Mouse (Mus musculus) embryonic facial prominence, embryonic 10.5 days (tissue): ENCODE results near the gene Gpr162. TPM values are rescaled to one million over a fixed set of nuclear protein-coding genes. Genes with fewer than 3 reads are reported as not detected.
"Not testable (repeated sequence)": the region's sequence is repeated elsewhere in the genome, so short reads cannot be mapped to it uniquely, and the experiment has no call there.

Experiments
- DNase-seq: peaks from one replicate; pipeline ENCODE4 v3.0.0-alpha.2; 2017; ENCODE audit warnings: low spot score
- H3K27ac ChIP-seq: fragments of 300-500 bp; sonication (generic); replicated peaks from 2 replicates; pipeline ENCODE4 v1.5.1; 2016; ENCODE audit warnings: mild to moderate bottlenecking
- H3K27me3 ChIP-seq: fragments of 300-500 bp; sonication (generic); replicated peaks from 2 replicates; pipeline ENCODE4 v1.6.1; 2016; ENCODE audit warnings: low read depth, mild to moderate bottlenecking; ENCODE audit not compliant: poor library complexity, severe bottlenecking
- H3K36me3 ChIP-seq: fragments of 300-500 bp; sonication (generic); replicated peaks from 2 replicates; pipeline ENCODE4 v1.6.1; 2016; ENCODE audit warnings: mild to moderate bottlenecking, moderate library complexity
- H3K4me1 ChIP-seq: fragments of 300-500 bp; sonication (generic); 2 replicates; pipeline ENCODE4 v1.6.1; 2016
- H3K4me3 ChIP-seq: fragments of 300-500 bp; sonication (generic); 2 replicates; pipeline ENCODE4 v1.5.1; 2016; ENCODE audit warnings: mild to moderate bottlenecking, moderate library complexity
- H3K9me3 ChIP-seq: fragments of 300-500 bp; sonication (generic); 2 replicates; pipeline ENCODE4 v1.6.1; 2016; ENCODE audit warnings: mild to moderate bottlenecking
- WGBS: fragments of 180-500 bp; shearing (Covaris S2); methylation state at CpG from one replicate; pipeline ENCODE4 v1.1.7; 2016; 5-methylcytosine and 5-hydroxymethylcytosine counted together
- polyA plus RNA-seq: library from polyadenylated mRNA; unstranded; fragments of >200 nt; fragmentation: Nextera tagmentation; extraction: Ambion mirVana; gene quantifications from 2 replicates; pipeline ENCODE4 v1.2.1, GENCODE M21; 2016

The Gpr162 gene
- polyA plus RNA-seq, 1 experiment from 2014 or later, result 1.4 TPM

- 65% methylated on average over 8 of the region's 8 CpGs for WGBS
Measured at GRCm38 (mm10) chr6:124900056-124900800, 36.4 kb upstream of the Gpr162 start.

GRCm38 (mm10) chr6:124898359-124898758 lies 34.6 kb upstream of the Gpr162 start:
- no peak for DNase-seq
- no peak overlapping the region for H3K27ac ChIP-seq
- H3K9me3 ChIP-seq, result no peaks in the 10 kb centered on the region
- H3K36me3 ChIP-seq, result no peaks in the 10 kb centered on the region
- whole genome bisulfite sequencing, result 73% methylated on average over 3 of the region's 3 CpGs
- no peak overlapping the region for H3K4me3 ChIP-seq
- H3K4me1 ChIP-seq, result peaks cover 3% of the 10 kb centered on the region; the same call in 1 of the 2 replicates
- H3K27me3 ChIP-seq, result no peaks in the 10 kb centered on the region

More at GRCm38 (mm10) chr6:124900056-124900800, 36.4 kb upstream of the Gpr162 start:
- Histone ChIP-seq H3K27me3 (no peaks in the 10 kb centered on the region), H3K9me3 (no peaks in the 10 kb centered on the region), H3K36me3 (no peaks in the 10 kb centered on the region), H3K4me1 (peaks cover 20% of the 10 kb centered on the region), H3K27ac (no peak overlapping the region), H3K4me3 (no peak overlapping the region)
- DNase-seq, result no peak

GRCm38 (mm10) chr6:124894113-124894512 lies 30.3 kb upstream of the Gpr162 start:
- H3K27me3 ChIP-seq, result not testable (repeated sequence)

GRCm38 (mm10) chr6:124890997-124891396 lies 27.2 kb upstream of the Gpr162 start:
- Histone ChIP-seq H3K27ac (no peak overlapping the region), H3K27me3 (no peaks in the 10 kb centered on the region), H3K36me3 (no peaks in the 10 kb centered on the region), H3K4me3 (no peak overlapping the region), H3K4me1 (no peaks in the 10 kb centered on the region), H3K9me3 (no peaks in the 10 kb centered on the region)
- WGBS, result 73% methylated on average over 6 of the region's 6 CpGs
- no peak for DNase-seq

More at GRCm38 (mm10) chr6:124894113-124894512, 30.3 kb upstream of the Gpr162 start:
- DNase-seq, H3K36me3 ChIP-seq, H3K27ac ChIP-seq, H3K4me3 ChIP-seq, H3K4me1 ChIP-seq, H3K9me3 ChIP-seq: not testable (repeated sequence)
- WGBS, result 90% methylated on average over 2 of the region's 2 CpGs

- H3K36me3 ChIP-seq, result no peaks in the 10 kb centered on the region
- no peaks in the 10 kb centered on the region for H3K9me3 ChIP-seq
- no peak overlapping the region for H3K27ac ChIP-seq
- H3K4me1 ChIP-seq, result no peaks in the 10 kb centered on the region
- no peak overlapping the region for H3K4me3 ChIP-seq
- H3K27me3 ChIP-seq, result no peaks in the 10 kb centered on the region
- WGBS, result 87% methylated on average over 6 of the region's 6 CpGs
- DNase-seq, result no peak
Measured at GRCm38 (mm10) chr6:124888555-124889125, 24.9 kb upstream of the Gpr162 start.

- no peaks in the 10 kb centered on the region for H3K27me3 ChIP-seq
- no peak for DNase-seq
- H3K36me3 ChIP-seq, result no peaks in the 10 kb centered on the region
- no peak within 1 kb of the TSS for H3K27ac ChIP-seq
- 89% methylated on average over 9 of the region's 9 CpGs for WGBS
- no peak within 1 kb of the TSS for H3K4me3 ChIP-seq
- H3K4me1 ChIP-seq, result no peaks in the 10 kb centered on the region
- H3K9me3 ChIP-seq, result no peaks in the 10 kb centered on the region
Measured at GRCm38 (mm10) chr6:124887986-124888385, 24.2 kb upstream of the Gpr162 start, which contains the start of gene Cd4. Gene Cd4 (minus strand): TSS chr6:124888221.

GRCm38 (mm10) chr6:124885956-124886381 lies 22.2 kb upstream of the Gpr162 start:
- no peaks in the 10 kb centered on the region for H3K9me3 ChIP-seq
- H3K27me3 ChIP-seq, result no peaks in the 10 kb centered on the region; the same call in 1 of the 2 replicates
- no peak overlapping the region for H3K27ac ChIP-seq
- H3K4me3 ChIP-seq, result no peak overlapping the region
- no peaks in the 10 kb centered on the region for H3K36me3 ChIP-seq
- WGBS, result 90% methylated on average over 8 of the region's 8 CpGs
- no peaks in the 10 kb centered on the region for H3K4me1 ChIP-seq
- DNase-seq, result no peak

- Histone ChIP-seq H3K27me3 (no peaks in the 10 kb centered on the region; the same call in 1 of the 2 replicates), H3K4me3 (no peak overlapping the region), H3K9me3 (no peaks in the 10 kb centered on the region), H3K4me1 (no peaks in the 10 kb centered on the region), H3K27ac (no peak overlapping the region), H3K36me3 (no peaks in the 10 kb centered on the region)
- no peak for DNase-seq
- 78% methylated on average over 10 of the region's 10 CpGs for WGBS
Measured at GRCm38 (mm10) chr6:124884714-124885500, 21.1 kb upstream of the Gpr162 start.

GRCm38 (mm10) chr6:124883351-124883750 lies 19.6 kb upstream of the Gpr162 start:
- Histone ChIP-seq H3K27ac (no peak overlapping the region), H3K4me1 (no peaks in the 10 kb centered on the region), H3K27me3 (no peaks in the 10 kb centered on the region; the same call in 1 of the 2 replicates), H3K36me3 (no peaks in the 10 kb centered on the region), H3K4me3 (no peak overlapping the region), H3K9me3 (no peaks in the 10 kb centered on the region)
- WGBS, result 82% methylated on average over 10 of the region's 10 CpGs
- no peak for DNase-seq

- no peaks in the 10 kb centered on the region; the same call in 1 of the 2 replicates for H3K27me3 ChIP-seq
- 91% methylated on average over 9 of the region's 9 CpGs for WGBS
- no peaks in the 10 kb centered on the region for H3K4me1 ChIP-seq
- DNase-seq, result no peak
- no peak overlapping the region for H3K27ac ChIP-seq
- H3K9me3 ChIP-seq, result no peaks in the 10 kb centered on the region
- H3K4me3 ChIP-seq, result no peak overlapping the region
- no peaks in the 10 kb centered on the region for H3K36me3 ChIP-seq
Measured at GRCm38 (mm10) chr6:124881821-124882220, 18.0 kb upstream of the Gpr162 start.

GRCm38 (mm10) chr6:124879390-124879789 lies 15.6 kb upstream of the Gpr162 start:
- no peak for DNase-seq
- Histone ChIP-seq H3K36me3 (no peaks in the 10 kb centered on the region), H3K9me3 (no peaks in the 10 kb centered on the region), H3K27ac (no peak overlapping the region), H3K27me3 (no peaks in the 10 kb centered on the region; the same call in 1 of the 2 replicates), H3K4me1 (peaks cover 2% of the 10 kb centered on the region; the same call in 1 of the 2 replicates), H3K4me3 (no peak overlapping the region)
- 59% methylated on average over 6 of the region's 6 CpGs for WGBS

- Histone ChIP-seq H3K36me3 (no peaks in the 10 kb centered on the region), H3K4me3 (no peak overlapping the region), H3K9me3 (no peaks in the 10 kb centered on the region), H3K27me3 (no peaks in the 10 kb centered on the region), H3K4me1 (peaks cover 5% of the 10 kb centered on the region; the same call in 1 of the 2 replicates), H3K27ac (no peak overlapping the region)
- DNase-seq, result no peak
- WGBS, result 40% methylated on average over 3 of the region's 3 CpGs
Measured at GRCm38 (mm10) chr6:124874348-124874747, 10.6 kb upstream of the Gpr162 start.
